Mouse (Mus musculus) G1E (cell line): ENCODE data around the gene Rab7b. TPM values are rescaled to one million over a fixed set of nuclear protein-coding genes. Genes with fewer than 3 reads are reported as not detected.

Source experiments
- ATAC-seq: 2 replicates; pipeline ENCODE4 v1.8.0; 2016; ENCODE audit warnings: mild to moderate bottlenecking; ENCODE audit not compliant: insufficient number of reproducible peaks, poor library complexity, low FRiP score, severe bottlenecking; ENCODE audit errors: extremely low read depth
- DNase-seq: peaks from one replicate; pipeline ENCODE4 v3.0.0; 2012; ENCODE audit warnings: low spot score
- H3K27me3 ChIP-seq: 2 replicates; pipeline ENCODE4 v1.6.1; 2012; ENCODE audit warnings: mild to moderate bottlenecking, low read length, inconsistent platforms; ENCODE audit not compliant: insufficient read depth
- H3K36me3 ChIP-seq: replicated peaks from 2 replicates; pipeline ENCODE3; 2012; ENCODE audit warnings: mild to moderate bottlenecking, inconsistent platforms
- H3K4me1 ChIP-seq: 2 replicates; pipeline ENCODE4 v1.6.1; 2012; ENCODE audit warnings: low read depth, low read length, inconsistent platforms, mixed read lengths; ENCODE audit not compliant: insufficient read depth
- H3K4me3 ChIP-seq: 2 replicates; pipeline ENCODE4 v1.5.1; 2012; ENCODE audit warnings: low read depth, mild to moderate bottlenecking, inconsistent platforms, low read length, moderate library complexity, mixed read lengths
- H3K9me3 ChIP-seq: replicated peaks from 2 replicates; pipeline ENCODE4 v1.6.1; 2012; ENCODE audit warnings: inconsistent platforms
- CTCF ChIP-seq: IDR thresholded peaks from 2 replicates; pipeline ENCODE4 v1.5.1; 2012; ENCODE audit warnings: low read depth, low read length, inconsistent platforms, mixed read lengths
- GATA1 ChIP-seq: IDR thresholded peaks from 2 replicates; pipeline ENCODE4 v1.6.1; 2012; ENCODE audit warnings: borderline replicate concordance, low read length, inconsistent platforms, mixed read lengths
- GATA2 ChIP-seq: IDR thresholded peaks from 2 replicates; pipeline ENCODE4 v1.6.1; 2012; ENCODE audit warnings: low read depth, low read length, inconsistent platforms, borderline replicate concordance
- POLR2AphosphoS5 ChIP-seq: IDR thresholded peaks from 2 replicates; pipeline ENCODE4 v1.6.1; 2012; ENCODE audit warnings: low read depth, low read length, inconsistent platforms; ENCODE audit not compliant: insufficient replicate concordance
- TAL1 ChIP-seq: conservative IDR thresholded peaks from 2 replicates; pipeline ENCODE4 v1.6.1; 2012; ENCODE audit warnings: low read depth, low read length, inconsistent platforms, mixed read lengths
- polyA plus RNA-seq: library from polyadenylated mRNA; stranded (reverse); fragments of >175 nt; gene quantifications from 2 replicates; pipeline ENCODE4 v1.2.3, GENCODE M21; 2012
- total RNA-seq, 2 experiments: library from RNA; stranded (forward) in 1 of 2; stranded (reverse) in 1 of 2; fragments of 200-1000 nt in 1 of 2; fragments of >200 nt in 1 of 2; fragmentation: Nextera tagmentation in 1 of 2; gene quantifications; 2 replicates each; pipeline ENCODE4 v1.2.3; 2014 to 2017

Gene Rab7b
- total RNA-seq (2014; fragmentation: Nextera tagmentation) (not detected in 2 replicates), total RNA-seq (2017) (0.38 and 0.93 TPM in 2 replicates), polyA plus RNA-seq (0.03 TPM in 1 of 2 replicates, not detected in the other)

DNA sequence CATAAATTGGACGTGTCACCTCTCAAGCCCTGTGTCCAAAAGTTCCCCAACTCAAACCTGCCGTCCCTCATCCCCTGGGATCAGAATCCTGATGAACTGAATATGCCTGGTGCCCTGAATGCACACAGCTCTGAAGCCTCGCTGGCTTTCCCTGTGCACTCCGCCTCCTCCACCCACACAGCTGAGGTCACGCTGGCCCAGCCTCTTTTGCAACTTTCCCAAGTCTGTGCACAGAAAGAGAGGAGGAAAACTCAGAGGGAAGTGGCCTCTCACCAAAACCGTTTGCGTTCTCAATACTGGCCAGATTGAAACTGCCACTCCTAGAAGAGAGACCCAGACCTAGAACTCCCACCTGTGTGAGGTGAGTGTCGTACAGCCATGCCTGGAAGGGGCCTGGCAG, at the start of gene Rab7b:
Gene Rab7b (plus strand): TSS at position 221 of the 400 bp plus-strand sequence.
- no peak for ATAC-seq
- DNase-seq: no peak
- Histone ChIP-seq H3K27me3 (peaks cover 21% of the 10 kb centered on the region), H3K4me1 (peaks cover 10% of the 10 kb centered on the region), H3K9me3 (no peaks in the 10 kb centered on the region), H3K36me3 (peaks cover 2% of the 10 kb centered on the region), H3K4me3 (no peak within 1 kb of the TSS; the same call in 1 of the 2 replicates)
- TF ChIP-seq GATA2: no peak
- no peak for TF ChIP-seq POLR2AphosphoS5
- no peak for TF ChIP-seq GATA1
- TF ChIP-seq TAL1: no peak
- TF ChIP-seq CTCF: no peak

DNA sequence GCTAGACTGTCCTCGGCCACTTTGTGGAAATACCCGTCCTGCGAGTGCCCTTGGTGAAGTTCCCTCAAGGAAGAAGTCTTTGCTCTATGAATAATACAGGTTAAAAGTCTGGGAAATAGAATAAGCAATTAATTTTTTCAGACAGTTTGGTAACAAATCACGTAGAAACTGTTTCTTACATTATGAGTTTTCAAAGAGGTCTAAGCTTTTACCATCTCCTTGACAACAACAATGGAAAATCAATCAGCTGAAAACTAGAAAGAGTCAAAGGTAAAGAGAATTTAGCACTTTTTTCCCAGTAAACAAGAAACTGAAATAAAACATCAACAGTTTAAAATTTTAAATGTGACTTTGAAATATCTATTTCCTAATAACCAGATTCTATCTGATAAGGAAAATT, 48.4 kb upstream of the Rab7b start:
- Histone ChIP-seq H3K9me3 (no peaks in the 10 kb centered on the region), H3K27me3 (no peaks in the 10 kb centered on the region), H3K4me3 (peak overlapping the region; percentile 65), H3K36me3 (peaks cover 4% of the 10 kb centered on the region), H3K4me1 (peaks cover 40% of the 10 kb centered on the region)
- TF ChIP-seq GATA1: no peak
- TF ChIP-seq TAL1: no peak
- no peak for TF ChIP-seq POLR2AphosphoS5
- no peak for TF ChIP-seq CTCF
- ATAC-seq: no peak
- DNase-seq: no peak

DNA sequence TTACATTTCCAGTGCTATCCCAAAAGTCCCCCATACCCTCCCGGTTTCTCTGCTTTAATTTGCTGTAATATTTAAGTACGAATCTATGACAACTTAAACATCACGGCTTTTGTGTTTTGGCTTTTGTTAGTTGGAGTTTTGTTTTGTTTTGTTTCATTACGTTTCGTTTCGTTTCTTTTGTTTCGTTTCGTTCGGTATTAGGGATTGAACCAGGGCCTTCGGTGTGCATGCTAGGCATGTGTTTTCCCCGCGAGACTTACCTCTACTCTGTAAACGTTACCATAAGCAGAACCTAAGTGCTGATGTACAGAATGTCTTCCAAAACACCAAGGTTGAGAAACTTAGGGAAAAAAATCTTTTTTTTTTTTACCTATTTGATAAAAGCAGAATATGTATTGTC, 46.9 kb upstream of the Rab7b start:
- no peak for TF ChIP-seq GATA2
- no peak for TF ChIP-seq POLR2AphosphoS5
- no peak for TF ChIP-seq GATA1
- TF ChIP-seq TAL1: no peak
- no peak for TF ChIP-seq CTCF

DNA sequence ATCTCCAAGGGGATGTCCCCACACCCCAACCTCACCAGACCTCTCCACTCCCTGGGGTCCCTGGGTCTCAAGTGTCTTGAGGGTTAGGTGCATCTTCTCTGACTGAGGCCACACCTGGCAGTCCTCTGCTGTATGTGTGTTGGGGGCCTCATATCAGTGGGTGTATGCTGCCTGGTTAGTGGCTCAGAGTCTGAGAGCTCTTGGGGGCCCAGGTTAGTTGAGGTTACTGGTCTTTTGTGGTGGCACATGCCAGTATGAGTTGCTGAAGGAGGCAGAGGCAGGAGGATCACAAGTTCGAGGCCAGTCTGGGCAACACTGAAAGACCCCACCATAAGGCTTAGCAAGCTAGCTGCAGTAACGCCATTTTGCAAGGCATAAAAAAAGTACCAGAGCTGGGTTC, 46.2 kb upstream of the Rab7b start:
- H3K4me3 ChIP-seq: peak overlapping the region; percentile 55; the same call in 1 of the 2 replicates
- peaks cover 4% of the 10 kb centered on the region for H3K36me3 ChIP-seq
- ATAC-seq (no peak), DNase-seq (no peak)
- H3K4me1 ChIP-seq: peaks cover 27% of the 10 kb centered on the region
- TF ChIP-seq CTCF: no peak
- no peak for TF ChIP-seq GATA1
- TF ChIP-seq GATA2: no peak
- no peak for TF ChIP-seq POLR2AphosphoS5
- TF ChIP-seq TAL1: no peak
- H3K27me3 ChIP-seq: no peaks in the 10 kb centered on the region
- no peaks in the 10 kb centered on the region for H3K9me3 ChIP-seq

More for the DNA sequence above, 46.9 kb upstream of the Rab7b start:
- Histone ChIP-seq H3K4me3 (peak overlapping the region; percentile 42; the same call in 1 of the 2 replicates), H3K36me3 (peaks cover 4% of the 10 kb centered on the region), H3K4me1 (peaks cover 34% of the 10 kb centered on the region), H3K9me3 (no peaks in the 10 kb centered on the region), H3K27me3 (no peaks in the 10 kb centered on the region)
- no peak for DNase-seq
- ATAC-seq: no peak

DNA sequence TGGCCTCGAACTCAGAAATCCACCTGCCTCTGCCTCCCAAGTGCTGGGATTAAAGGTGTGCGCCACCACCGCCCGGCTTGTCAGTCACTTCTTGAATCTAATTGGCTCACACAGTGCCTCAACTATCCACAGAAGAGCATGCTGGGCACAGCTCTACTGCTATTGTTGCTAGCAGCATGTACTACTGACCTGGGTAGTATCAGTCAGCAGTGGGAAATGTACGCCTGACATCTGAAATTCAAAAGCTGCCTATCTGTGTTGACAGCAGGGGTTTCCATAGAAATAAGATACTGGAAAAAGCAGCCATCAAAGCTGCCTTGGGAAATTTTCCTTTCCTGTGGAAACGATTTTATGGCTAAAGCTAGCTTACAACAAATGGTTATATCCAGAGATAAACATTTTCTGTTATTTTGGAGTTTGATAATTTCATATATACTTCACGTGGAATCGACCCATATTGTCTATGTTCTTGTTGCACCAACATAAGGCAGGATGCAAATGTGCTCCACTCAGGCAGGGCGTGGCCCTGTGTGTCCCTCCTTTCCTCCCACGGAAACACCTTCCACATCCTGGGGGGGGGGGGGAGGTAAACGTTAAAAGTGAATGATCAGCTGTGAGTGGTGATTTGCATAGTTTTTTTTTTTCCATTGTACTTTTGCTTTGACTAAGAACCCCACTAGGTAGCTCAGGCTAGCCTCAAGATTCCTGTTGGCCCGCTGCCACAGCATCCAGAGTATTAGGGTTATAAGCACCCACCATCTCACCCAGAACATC, 35.6 kb upstream of the Rab7b start:
- TF ChIP-seq CTCF (no peak), POLR2AphosphoS5 (no peak), GATA1 (no peak), GATA2 (no peak), TAL1 (no peak)
- peaks cover 42% of the 10 kb centered on the region for H3K36me3 ChIP-seq
- ATAC-seq (peak; percentile 46; the same call in 1 of the 2 replicates), DNase-seq (no peak)
- peaks cover 61% of the 10 kb centered on the region for H3K4me1 ChIP-seq
- H3K4me3 ChIP-seq: peak overlapping the region; percentile 49; the same call in 1 of the 2 replicates
- no peaks in the 10 kb centered on the region for H3K27me3 ChIP-seq
- no peaks in the 10 kb centered on the region for H3K9me3 ChIP-seq

DNA sequence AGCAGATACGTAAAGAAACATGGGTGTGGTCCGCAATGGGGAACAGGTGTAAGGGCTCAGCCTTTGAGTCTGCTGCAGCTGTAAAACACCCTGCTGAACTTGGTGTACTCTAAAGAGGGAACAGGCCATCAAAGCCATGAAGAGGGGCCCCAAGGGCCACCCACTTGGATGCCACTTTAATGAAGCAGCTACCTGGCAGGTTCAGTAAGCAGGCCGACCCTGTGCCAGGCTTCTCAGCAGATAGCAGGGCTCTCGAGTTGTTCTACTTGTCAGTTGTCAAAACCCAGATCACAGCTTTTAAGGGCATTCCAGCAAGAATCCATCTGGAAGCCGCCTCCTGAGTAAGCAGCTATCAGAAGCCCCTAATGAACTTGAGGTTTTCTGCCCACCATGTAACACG, 32.9 kb upstream of the Rab7b start:
- no peak for DNase-seq

More for the DNA sequence above, 32.9 kb upstream of the Rab7b start:
- no peaks in the 10 kb centered on the region for H3K27me3 ChIP-seq
- H3K36me3 ChIP-seq: peaks cover 62% of the 10 kb centered on the region
- no peak for ATAC-seq
- H3K4me1 ChIP-seq: peaks cover 87% of the 10 kb centered on the region
- TF ChIP-seq POLR2AphosphoS5: no peak
- no peak for TF ChIP-seq CTCF
- TF ChIP-seq GATA2: no peak
- no peak for TF ChIP-seq GATA1
- no peak for TF ChIP-seq TAL1
- peak overlapping the region; percentile 10; the same call in 1 of the 2 replicates for H3K4me3 ChIP-seq
- H3K9me3 ChIP-seq: no peaks in the 10 kb centered on the region
